Mouse (Mus musculus) liver, embryonic 14.5 days (tissue): ENCODE measurements at regions not wholly inside any gene's neighbourhood (a gene's known extent, or its start where the extent isn't known, plus 50 kb on each side); places are given as distances from the start of the nearest gene placed in this dataset.

Experiments
- CTCF ChIP-seq: IDR thresholded peaks from 2 replicates; pipeline ENCODE4 v1.5.1; 2016; ENCODE audit warnings: antibody characterized with exemption, low read depth, control low read depth
- EP300 ChIP-seq: IDR thresholded peaks from 2 replicates; pipeline ENCODE4 v1.6.1; 2016; ENCODE audit warnings: antibody characterized with exemption, low read depth

DNA sequence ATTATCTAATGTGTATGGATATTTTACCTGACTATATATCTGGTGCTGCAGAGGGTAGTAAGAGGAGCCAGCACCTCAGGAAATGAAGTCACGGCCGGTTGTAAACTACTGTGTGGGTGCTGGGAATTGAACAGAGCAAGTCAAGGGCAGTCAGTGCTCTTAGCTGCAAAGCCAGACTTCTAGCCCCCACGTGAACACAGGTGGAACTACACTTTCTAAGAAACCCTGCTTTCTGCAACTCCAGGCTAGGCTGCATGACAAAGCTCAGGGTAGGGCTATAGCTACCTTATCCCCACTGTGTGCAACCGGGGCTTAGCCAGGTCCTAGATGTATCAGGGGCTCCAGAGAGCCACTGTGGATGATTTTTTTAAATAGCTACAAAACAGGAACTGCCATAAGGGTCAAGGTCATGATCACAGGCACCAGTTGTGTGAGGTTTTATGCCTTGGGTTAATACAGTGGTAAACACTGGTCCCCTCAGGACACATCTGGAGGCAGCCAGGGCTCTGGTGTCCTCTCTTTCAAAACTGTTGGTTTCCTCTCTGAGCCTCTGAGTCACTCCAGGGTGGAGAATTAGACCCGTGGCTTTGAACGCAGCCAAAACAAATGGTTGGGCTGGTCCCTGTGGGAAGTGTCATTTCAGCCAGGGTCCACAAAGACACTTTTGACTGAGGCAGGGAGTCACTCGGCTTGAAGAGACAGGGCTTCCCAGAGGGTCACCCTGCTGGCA lies 76.5 kb downstream of the Gm26897 start:
- TF ChIP-seq CTCF (no peak), EP300 (no peak)
